Mouse (Mus musculus) hindbrain, postnatal 0 days (tissue): Measurements from ENCODE around the gene Mrpl12. TPM values are rescaled to one million over a fixed set of nuclear protein-coding genes. Genes with fewer than 3 reads are reported as not detected.

Source experiments
- ATAC-seq: fragments of 200-750 bp; cut with Nextera tagmentation; 2 replicates; pipeline ENCODE4 v1.8.0; 2017; ENCODE audit warnings: mild to moderate bottlenecking, moderate TSS enrichment, moderate library complexity
- DNase-seq: peaks from one replicate; pipeline ENCODE4 v3.0.0-alpha.2; 2015; ENCODE audit warnings: low spot score
- H3K27ac ChIP-seq: fragments of 300-500 bp; sonication (generic); 2 replicates; pipeline ENCODE4 v1.5.1; 2014; ENCODE audit warnings: mild to moderate bottlenecking
- H3K27me3 ChIP-seq: fragments of 300-500 bp; sonication (generic); 2 replicates; pipeline ENCODE4 v1.6.1; 2014; ENCODE audit warnings: low read length, mixed read lengths; ENCODE audit not compliant: insufficient read depth
- H3K36me3 ChIP-seq: fragments of 300-500 bp; sonication (generic); 2 replicates; pipeline ENCODE4 v1.6.1; 2014; ENCODE audit warnings: low read length, mixed read lengths; ENCODE audit not compliant: insufficient read depth
- H3K4me1 ChIP-seq: fragments of 300-500 bp; sonication (generic); 2 replicates; pipeline ENCODE4 v1.6.1; 2014; ENCODE audit warnings: antibody characterized with exemption, low read length, mixed read lengths; ENCODE audit not compliant: insufficient read depth
- H3K4me2 ChIP-seq: fragments of 300-500 bp; sonication (generic); 2 replicates; pipeline ENCODE4 v1.6.1; 2014; ENCODE audit warnings: low read depth, mild to moderate bottlenecking, low read length, moderate library complexity, mixed read lengths
- H3K4me3 ChIP-seq: fragments of 300-500 bp; sonication (generic); 2 replicates; pipeline ENCODE4 v1.5.1; 2014; ENCODE audit warnings: low read length
- H3K9ac ChIP-seq: fragments of 300-500 bp; sonication (generic); replicated peaks from 2 replicates; pipeline ENCODE4 v1.6.1; 2014; ENCODE audit warnings: mild to moderate bottlenecking, low read length, moderate library complexity, mixed read lengths
- H3K9me3 ChIP-seq: fragments of 300-500 bp; sonication (generic); 2 replicates; pipeline ENCODE4 v1.6.1; 2016; ENCODE audit warnings: low read length, mixed read lengths
- CTCF ChIP-seq: IDR thresholded peaks from 2 replicates; pipeline ENCODE4 v1.5.1; 2016; ENCODE audit warnings: antibody characterized with exemption, control low read depth, low read depth
- WGBS: fragments of 180-500 bp; shearing (Covaris S2); extraction: QIAGEN DNeasy Blood & Tissue Kit; methylation state at CpG from one replicate; pipeline ENCODE4 v1.1.7; 2014; 5-methylcytosine and 5-hydroxymethylcytosine counted together
- polyA plus RNA-seq: library from polyadenylated mRNA; unstranded; fragments of >200 nt; fragmentation: Nextera tagmentation; extraction: Ambion mirVana; gene quantifications from 2 replicates; pipeline ENCODE4 v1.2.1, GENCODE M21; 2015
- total RNA-seq: library from RNA; depleted of rRNA; stranded (reverse); fragments of >200 nt; gene quantifications from 2 replicates; pipeline ENCODE4 v1.2.3, GENCODE M21; 2014

The Mrpl12 gene
- total and polyA plus RNA-seq, 2 experiments from 2014 or later: 52.4 to 155 TPM

GRCm38 (mm10) chr11:120497436-120497835 lies 13.0 kb downstream of the Mrpl12 start:
- peaks cover 38% of the 10 kb centered on the region for H3K36me3 ChIP-seq

GRCm38 (mm10) chr11:120498226-120498625 lies 13.8 kb downstream of the Mrpl12 start:
- Histone ChIP-seq H3K9me3 (no peaks in the 10 kb centered on the region), H3K4me1 (peaks cover 5% of the 10 kb centered on the region), H3K27ac (no peak overlapping the region), H3K9ac (no peak overlapping the region), H3K4me3 (no peak overlapping the region), H3K36me3 (peaks cover 38% of the 10 kb centered on the region), H3K4me2 (no peak overlapping the region), H3K27me3 (no peaks in the 10 kb centered on the region)
- TF ChIP-seq CTCF: no peak
- DNase-seq: no peak
- no peak for ATAC-seq
- 92% methylated on average over 12 of the region's 12 CpGs for WGBS

More at GRCm38 (mm10) chr11:120497436-120497835, 13.0 kb downstream of the Mrpl12 start:
- no peak for TF ChIP-seq CTCF
- H3K4me1 ChIP-seq: peaks cover 10% of the 10 kb centered on the region
- no peak overlapping the region for H3K9ac ChIP-seq
- WGBS: 94% methylated on average over 3 of the region's 3 CpGs
- DNase-seq (no peak), ATAC-seq (no peak)
- no peaks in the 10 kb centered on the region for H3K27me3 ChIP-seq
- H3K9me3 ChIP-seq: no peaks in the 10 kb centered on the region
- H3K27ac ChIP-seq: no peak overlapping the region
- no peak overlapping the region for H3K4me2 ChIP-seq
- H3K4me3 ChIP-seq: no peak overlapping the region

GRCm38 (mm10) chr11:120498891-120499290 lies 14.5 kb downstream of the Mrpl12 start:
- H3K36me3 ChIP-seq: peaks cover 38% of the 10 kb centered on the region
- no peak for TF ChIP-seq CTCF
- 90% methylated on average over 5 of the region's 5 CpGs for WGBS
- no peak for DNase-seq
- H3K4me1 ChIP-seq: no peaks in the 10 kb centered on the region
- no peaks in the 10 kb centered on the region for H3K27me3 ChIP-seq
- H3K9me3 ChIP-seq: no peaks in the 10 kb centered on the region
- no peak overlapping the region for H3K4me2 ChIP-seq
- H3K4me3 ChIP-seq: no peak overlapping the region
- no peak for ATAC-seq
- H3K9ac ChIP-seq: no peak overlapping the region
- no peak overlapping the region for H3K27ac ChIP-seq

DNA sequence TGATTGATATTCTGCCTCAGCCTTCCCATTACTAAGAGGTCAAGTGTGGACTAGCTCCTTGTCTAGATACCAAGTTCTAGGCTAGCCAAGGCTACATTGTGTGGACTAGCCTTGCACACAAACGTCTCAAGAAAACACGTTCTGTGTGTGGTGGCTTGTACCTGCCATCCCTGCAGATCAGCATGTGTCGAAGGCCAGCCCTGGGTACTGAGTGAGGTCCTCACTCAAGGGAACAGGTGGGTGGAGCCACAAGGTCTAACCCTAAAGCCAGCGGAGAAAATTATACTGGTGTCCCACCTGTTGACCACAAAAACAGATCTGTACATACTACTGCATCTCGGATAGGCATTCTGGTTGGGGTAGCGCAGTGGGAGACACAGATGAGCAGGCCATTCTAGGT lies 15.5 kb downstream of the Mrpl12 start:
- DNase-seq (no peak), ATAC-seq (no peak)
- TF ChIP-seq CTCF: no peak
- H3K9ac ChIP-seq: no peak overlapping the region
- H3K27ac ChIP-seq: no peak overlapping the region
- no peaks in the 10 kb centered on the region for H3K27me3 ChIP-seq
- no peaks in the 10 kb centered on the region for H3K9me3 ChIP-seq
- WGBS: 88% methylated on average over 6 of the region's 6 CpGs
- no peak overlapping the region for H3K4me3 ChIP-seq
- H3K4me2 ChIP-seq: no peak overlapping the region
- H3K4me1 ChIP-seq: no peaks in the 10 kb centered on the region
- H3K36me3 ChIP-seq: peaks cover 34% of the 10 kb centered on the region

- 33% methylated on average over 3 of the region's 3 CpGs for WGBS
- ATAC-seq (no peak), DNase-seq (no peak)
- Histone ChIP-seq H3K27ac (no peak overlapping the region), H3K4me1 (no peaks in the 10 kb centered on the region), H3K9me3 (no peaks in the 10 kb centered on the region), H3K4me3 (no peak overlapping the region), H3K4me2 (no peak overlapping the region), H3K9ac (no peak overlapping the region), H3K27me3 (no peaks in the 10 kb centered on the region), H3K36me3 (peaks cover 29% of the 10 kb centered on the region)
- no peak for TF ChIP-seq CTCF
Measured at GRCm38 (mm10) chr11:120500357-120500756, 15.9 kb downstream of the Mrpl12 start.

- Histone ChIP-seq H3K27me3 (no peaks in the 10 kb centered on the region), H3K9ac (no peak overlapping the region), H3K4me1 (no peaks in the 10 kb centered on the region), H3K4me2 (no peak overlapping the region), H3K27ac (no peak overlapping the region), H3K4me3 (no peak overlapping the region), H3K9me3 (no peaks in the 10 kb centered on the region), H3K36me3 (peaks cover 22% of the 10 kb centered on the region)
- no peak for TF ChIP-seq CTCF
- 63% methylated on average over 6 of the region's 6 CpGs for WGBS
- ATAC-seq (no peak), DNase-seq (no peak)
Measured at GRCm38 (mm10) chr11:120501018-120501417, 16.6 kb downstream of the Mrpl12 start.

DNA sequence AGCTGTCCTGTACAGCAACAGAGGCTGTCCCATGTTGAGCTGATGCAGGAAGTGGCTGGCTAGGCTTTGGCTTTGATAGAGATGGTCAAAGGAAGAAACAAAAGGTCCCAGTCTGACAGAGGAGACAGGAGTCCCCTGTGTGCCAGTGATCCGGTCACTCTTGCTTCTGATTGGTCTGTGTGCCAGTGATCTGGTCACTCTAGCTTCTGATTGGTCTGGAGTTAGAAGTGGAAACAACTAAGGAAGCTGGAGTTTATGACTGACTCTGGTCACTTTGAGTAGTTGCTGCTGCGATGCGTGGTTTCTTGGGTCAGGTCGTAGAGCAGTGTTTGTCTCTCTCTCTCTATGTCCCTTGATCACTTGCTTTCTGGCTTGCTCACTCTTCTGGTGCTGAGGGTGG lies 17.3 kb downstream of the Mrpl12 start:
- no peak for ATAC-seq
- no peak for DNase-seq
- Histone ChIP-seq H3K4me2 (no peak overlapping the region), H3K4me3 (no peak overlapping the region), H3K27me3 (no peaks in the 10 kb centered on the region), H3K27ac (no peak overlapping the region), H3K36me3 (peaks cover 17% of the 10 kb centered on the region), H3K9me3 (no peaks in the 10 kb centered on the region), H3K4me1 (no peaks in the 10 kb centered on the region), H3K9ac (no peak overlapping the region)
- WGBS: 95% methylated on average over 4 of the region's 4 CpGs
- TF ChIP-seq CTCF: no peak
